Mouse (Mus musculus) neural tube, embryonic 11.5 days (tissue): ENCODE results near the gene Mgst3. TPM values are rescaled to one million over a fixed set of nuclear protein-coding genes. Genes with fewer than 3 reads are reported as not detected.
"Not testable (repeated sequence)": the region's sequence is repeated elsewhere in the genome, so short reads cannot be mapped to it uniquely, and the experiment has no call there.

Source experiments
- ATAC-seq: fragments of 200-750 bp; cut with Nextera tagmentation; 2 replicates; pipeline ENCODE4 v1.8.0; 2017; ENCODE audit warnings: moderate number of reproducible peaks, mild to moderate bottlenecking, moderate TSS enrichment, moderate library complexity; ENCODE audit not compliant: insufficient read depth, low FRiP score, low TSS enrichment
- DNase-seq: peaks from one replicate; pipeline ENCODE4 v3.0.0-alpha.2; 2015; ENCODE audit warnings: low spot score
- H3K27ac ChIP-seq: fragments of 300-500 bp; sonication (generic); 2 replicates; pipeline ENCODE4 v1.5.1; 2014; ENCODE audit warnings: low read depth, mild to moderate bottlenecking, low read length
- H3K27me3 ChIP-seq: fragments of 300-500 bp; sonication (generic); 2 replicates; pipeline ENCODE4 v1.6.1; 2014; ENCODE audit warnings: mild to moderate bottlenecking, low read length, mixed read lengths; ENCODE audit not compliant: control insufficient read depth, insufficient read depth
- H3K36me3 ChIP-seq: fragments of 300-500 bp; sonication (generic); 2 replicates; pipeline ENCODE4 v1.6.1; 2014; ENCODE audit warnings: mild to moderate bottlenecking, low read length, moderate library complexity, mixed read lengths; ENCODE audit not compliant: control insufficient read depth, insufficient read depth
- H3K4me1 ChIP-seq: fragments of 300-500 bp; sonication (generic); 2 replicates; pipeline ENCODE4 v1.6.1; 2014; ENCODE audit warnings: low read length, mixed read lengths; ENCODE audit not compliant: control insufficient read depth, insufficient read depth
- H3K4me2 ChIP-seq: fragments of 300-500 bp; sonication (generic); 2 replicates; pipeline ENCODE4 v1.6.1; 2014; ENCODE audit warnings: low read depth, mild to moderate bottlenecking, moderate library complexity
- H3K4me3 ChIP-seq: fragments of 300-500 bp; sonication (generic); 2 replicates; pipeline ENCODE4 v1.5.1; 2014; ENCODE audit warnings: low read depth, low read length
- H3K9ac ChIP-seq: fragments of 300-500 bp; sonication (generic); 2 replicates; pipeline ENCODE4 v1.6.1; 2014; ENCODE audit warnings: mild to moderate bottlenecking, low read length
- H3K9me3 ChIP-seq: fragments of 300-500 bp; sonication (generic); 2 replicates; pipeline ENCODE4 v1.6.1; 2016; ENCODE audit warnings: low read length; ENCODE audit not compliant: control insufficient read depth
- WGBS: fragments of 180-500 bp; shearing (Covaris S2); extraction: QIAGEN DNeasy Blood & Tissue Kit; methylation state at CpG from one replicate; pipeline ENCODE4 v1.1.7; 2014; 5-methylcytosine and 5-hydroxymethylcytosine counted together
- polyA plus RNA-seq: library from polyadenylated mRNA; unstranded; fragments of >200 nt; fragmentation: Nextera tagmentation; extraction: Ambion mirVana; gene quantifications from 2 replicates; pipeline ENCODE4 v1.2.1, GENCODE M21; 2014

Gene Mgst3
- polyA plus RNA-seq, 1 experiment from 2014 or later: 78.0 TPM

DNA sequence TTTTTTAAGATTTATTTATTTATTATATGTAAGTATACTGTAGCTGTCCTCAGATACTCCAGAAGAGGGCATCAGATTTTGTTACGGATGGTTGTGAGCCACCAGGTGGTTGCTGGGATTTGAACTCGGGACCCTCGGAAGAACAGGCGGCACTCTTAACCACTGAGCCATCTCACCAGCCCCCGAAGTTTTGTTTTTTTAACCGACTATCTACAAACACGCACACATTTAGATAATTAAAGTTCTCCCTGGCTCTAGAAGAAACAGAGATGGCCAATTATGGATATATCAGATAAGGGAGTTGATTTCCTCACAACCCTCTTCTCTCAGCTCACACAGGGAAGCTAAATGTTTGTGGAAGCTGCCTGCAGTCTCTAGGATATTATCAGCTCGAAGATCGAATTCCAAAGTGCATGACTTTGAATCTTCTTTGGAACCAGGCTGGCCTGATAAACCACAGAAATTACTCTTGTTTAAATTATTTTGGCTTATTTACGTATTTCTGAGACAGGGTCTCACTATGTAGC is 47.6 kb downstream of the Mgst3 start:
- H3K27ac ChIP-seq, H3K4me1 ChIP-seq, H3K36me3 ChIP-seq, DNase-seq, H3K4me2 ChIP-seq, ATAC-seq, H3K9me3 ChIP-seq, H3K9ac ChIP-seq, H3K4me3 ChIP-seq, H3K27me3 ChIP-seq: not testable (repeated sequence)
- WGBS: 93% methylated on average over 10 of the region's 10 CpGs

DNA sequence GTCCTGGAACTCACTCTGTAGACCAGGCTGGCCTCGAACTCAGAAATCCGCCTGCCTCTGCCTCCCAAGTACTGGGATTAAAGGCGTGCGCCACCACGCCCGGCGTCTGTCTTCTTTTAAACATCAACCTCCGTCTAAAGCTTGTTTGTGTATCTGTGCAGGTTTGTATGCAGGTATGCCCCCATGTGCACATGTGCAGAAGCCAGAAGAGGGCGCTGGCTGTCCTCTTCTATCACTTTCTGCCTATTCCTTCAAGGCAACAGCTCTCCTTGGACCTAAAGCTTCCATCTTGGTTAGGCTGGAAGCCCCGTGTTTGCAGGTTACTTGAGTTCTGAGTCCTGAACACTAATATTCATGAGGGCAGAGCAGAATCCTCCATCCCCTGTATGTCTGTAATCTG is 50.8 kb downstream of the Mgst3 start:
- Histone ChIP-seq H3K36me3 (no peaks in the 10 kb centered on the region), H3K27me3 (0 out of 2 replicates have a peak, but pooled peaks cover 4% of the 10 kb centered on the region), H3K4me3 (no peak overlapping the region), H3K27ac (no peak overlapping the region), H3K9ac (no peak overlapping the region), H3K4me1 (no peaks in the 10 kb centered on the region), H3K4me2 (no peak overlapping the region), H3K9me3 (no peaks in the 10 kb centered on the region)
- WGBS: 91% methylated on average over 10 of the region's 10 CpGs
- ATAC-seq: no peak
- no peak for DNase-seq

DNA sequence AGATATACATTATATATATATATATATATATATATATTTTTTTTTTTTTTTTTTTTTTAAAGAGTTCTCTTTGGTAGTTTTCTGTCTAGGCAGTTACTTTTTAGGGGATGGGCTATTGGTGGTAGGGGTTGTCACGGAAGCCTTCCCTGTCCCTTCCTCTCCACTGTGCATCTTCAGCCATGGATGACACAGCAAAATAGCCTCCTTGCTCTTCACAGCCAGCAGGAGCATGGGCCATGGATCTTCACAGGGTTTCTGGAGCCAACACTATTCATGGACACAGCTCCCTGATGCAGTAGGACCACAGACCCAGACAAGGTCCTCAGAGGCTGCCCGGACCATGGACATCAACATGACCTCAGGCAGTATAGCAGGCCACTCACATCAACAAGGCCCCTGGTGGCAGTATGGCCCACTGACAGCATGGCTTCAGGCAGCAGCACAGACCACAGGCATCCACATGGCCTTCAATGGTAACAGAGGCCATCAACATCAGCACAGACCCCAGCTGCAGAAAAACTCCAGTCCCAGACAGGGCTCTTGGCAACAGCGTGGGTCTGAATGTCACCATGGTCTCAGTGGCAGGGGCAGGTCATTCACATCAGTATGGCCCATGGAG is 52.6 kb downstream of the Mgst3 start:
- Histone ChIP-seq H3K27me3 (0 out of 2 replicates have a peak, but pooled peaks cover 4% of the 10 kb centered on the region), H3K4me2 (no peak overlapping the region), H3K4me1 (no peaks in the 10 kb centered on the region), H3K4me3 (no peak overlapping the region), H3K27ac (no peak overlapping the region), H3K36me3 (no peaks in the 10 kb centered on the region), H3K9ac (no peak overlapping the region), H3K9me3 (no peaks in the 10 kb centered on the region)
- DNase-seq: no peak
- 86% methylated on average over 3 of the region's 3 CpGs for WGBS
- ATAC-seq: no peak

DNA sequence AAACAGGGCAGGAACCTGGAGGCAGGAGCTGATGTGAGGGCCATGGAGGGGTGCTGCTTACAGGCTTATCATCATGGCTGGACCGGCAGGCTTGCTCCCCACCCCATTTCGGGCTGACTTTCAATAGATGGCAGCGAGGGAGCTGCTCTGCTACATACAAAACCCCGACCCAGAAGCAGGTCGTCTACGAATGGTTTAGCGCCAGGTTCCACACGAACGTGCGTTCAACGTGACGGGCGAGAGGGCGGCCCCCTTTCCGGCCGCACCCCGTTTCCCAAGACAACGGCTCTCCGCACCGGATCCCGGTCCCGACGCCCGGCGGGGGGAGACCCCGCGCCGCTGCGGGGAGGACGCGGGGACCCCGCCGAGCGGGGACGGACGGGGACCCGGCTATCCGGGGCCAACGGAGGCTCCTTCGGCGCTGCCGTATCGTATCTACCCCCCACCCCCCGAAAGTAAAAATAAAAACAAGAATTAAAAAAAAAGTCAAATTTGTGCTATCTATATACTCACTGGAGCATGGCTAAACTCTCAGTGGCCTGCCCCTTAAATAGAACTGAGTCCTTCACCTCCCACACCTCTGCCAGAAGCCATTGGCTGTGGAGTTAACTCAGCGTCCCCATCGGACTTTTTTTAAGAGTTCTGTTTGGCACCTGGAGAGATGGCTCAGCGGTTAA is 53.4 kb downstream of the Mgst3 start:
- peak overlapping the region; percentile 39 for H3K4me3 ChIP-seq
- peak overlapping the region; percentile 41 for H3K9ac ChIP-seq
- DNase-seq (peak; percentile 24), ATAC-seq (0 out of 2 replicates have a peak, but pooled peaks have one; percentile 42)
- H3K27ac ChIP-seq: no peak overlapping the region
- 0 out of 2 replicates have a peak, but pooled peaks cover 4% of the 10 kb centered on the region for H3K27me3 ChIP-seq
- H3K4me1 ChIP-seq: no peaks in the 10 kb centered on the region
- 2% methylated on average over 44 of the region's 47 CpGs for WGBS
- no peaks in the 10 kb centered on the region for H3K36me3 ChIP-seq
- no peaks in the 10 kb centered on the region for H3K9me3 ChIP-seq
- H3K4me2 ChIP-seq: peak overlapping the region; percentile 70

DNA sequence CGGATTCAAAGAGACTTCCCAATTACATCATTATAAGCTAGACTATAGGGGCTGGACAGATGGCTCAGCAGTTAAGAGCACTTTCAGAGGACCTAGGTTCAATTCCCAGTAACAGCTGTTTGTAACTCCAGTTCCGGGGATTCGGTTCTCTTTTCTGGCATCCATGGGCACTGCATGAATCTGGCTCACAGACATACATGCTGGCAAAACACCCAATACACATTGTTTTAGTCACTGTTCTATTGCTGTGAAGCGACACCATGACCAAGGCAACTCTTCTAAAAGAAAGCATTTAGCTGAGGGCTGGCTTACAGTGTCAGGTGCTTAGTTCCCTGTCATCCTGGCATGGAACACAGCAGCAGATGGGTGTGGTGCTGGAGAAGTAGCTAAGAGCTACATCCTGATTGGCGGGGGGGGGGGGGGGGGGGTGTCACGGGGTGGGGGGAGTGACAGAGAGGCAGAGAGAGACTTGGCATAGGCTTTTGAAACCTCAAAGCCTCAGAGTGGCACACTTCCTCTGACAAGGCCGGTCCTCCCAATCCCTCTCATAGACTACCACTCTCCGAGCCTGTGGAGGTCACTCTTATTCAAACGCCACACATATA is 54.4 kb downstream of the Mgst3 start:
- WGBS: 79% methylated on average over 8 of the region's 9 CpGs
- no peak for DNase-seq
- 0 out of 2 replicates have a peak, but pooled peaks cover 4% of the 10 kb centered on the region for H3K27me3 ChIP-seq

DNA sequence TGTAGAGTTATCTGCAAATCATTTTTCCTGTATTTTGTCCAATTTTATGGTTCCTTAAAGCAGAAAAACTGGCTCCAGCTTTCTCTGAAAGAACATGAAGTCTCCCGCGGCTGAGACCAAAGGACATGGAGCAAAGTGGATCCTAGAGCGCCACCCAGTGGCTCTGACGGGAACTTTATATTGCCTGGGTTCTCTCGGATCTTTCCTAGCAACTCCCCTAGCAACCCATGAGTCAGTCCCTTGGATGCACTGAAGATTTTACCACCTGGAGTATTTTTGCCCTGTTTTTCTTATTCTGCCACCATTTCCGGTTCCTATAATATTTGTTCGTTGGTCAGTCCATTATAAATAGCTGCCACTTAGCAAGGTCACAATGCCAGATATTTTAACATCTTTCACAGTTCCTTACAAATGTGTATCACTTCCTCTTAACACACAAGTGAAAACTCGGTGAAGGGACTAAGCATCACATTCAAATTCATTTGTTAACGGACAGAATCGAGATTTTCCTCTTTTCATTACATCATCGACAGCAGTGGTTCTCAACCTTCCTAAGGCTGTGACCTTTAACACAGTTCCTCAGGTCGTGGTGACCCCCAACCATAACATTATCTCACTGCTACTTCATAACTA is 56.1 kb downstream of the Mgst3 start:
- Histone ChIP-seq H3K27me3 (0 out of 2 replicates have a peak, but pooled peaks cover 4% of the 10 kb centered on the region), H3K27ac (no peak overlapping the region), H3K4me1 (no peaks in the 10 kb centered on the region), H3K4me3 (no peak overlapping the region), H3K4me2 (no peak overlapping the region), H3K9ac (no peak overlapping the region), H3K9me3 (no peaks in the 10 kb centered on the region), H3K36me3 (no peaks in the 10 kb centered on the region)
- WGBS: 21% methylated on average over 12 of the region's 12 CpGs
- peak; percentile 90 for DNase-seq
- peak; percentile 56; the same call in 1 of the 2 replicates for ATAC-seq

More for the DNA sequence above, 54.4 kb downstream of the Mgst3 start:
- Histone ChIP-seq H3K4me2 (no peak overlapping the region), H3K4me1 (no peaks in the 10 kb centered on the region), H3K9ac (no peak overlapping the region), H3K4me3 (no peak overlapping the region), H3K27ac (no peak overlapping the region), H3K9me3 (no peaks in the 10 kb centered on the region), H3K36me3 (no peaks in the 10 kb centered on the region)
- ATAC-seq: no peak

DNA sequence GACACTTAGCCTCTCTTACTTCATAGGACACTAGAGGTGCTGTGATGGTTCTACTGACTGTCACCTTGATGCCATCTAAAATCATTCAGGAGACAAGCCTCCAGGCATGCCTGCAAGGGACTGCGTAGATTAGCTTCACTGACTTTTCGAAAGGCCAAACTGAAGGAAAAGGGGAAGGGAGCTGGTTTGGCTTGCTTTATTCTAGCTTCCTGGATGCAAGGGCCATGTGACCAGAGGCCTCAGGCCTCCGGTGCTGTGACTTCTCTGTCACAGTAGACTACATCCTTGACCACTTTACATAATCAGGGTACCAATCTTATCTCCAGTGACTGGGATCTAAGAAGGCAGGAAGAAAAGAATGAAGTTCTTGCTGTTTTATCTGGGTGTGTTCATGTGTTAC is 57.2 kb downstream of the Mgst3 start:
- Histone ChIP-seq H3K27me3 (0 out of 2 replicates have a peak, but pooled peaks cover 4% of the 10 kb centered on the region), H3K9me3 (no peaks in the 10 kb centered on the region), H3K27ac (no peak overlapping the region), H3K4me1 (no peaks in the 10 kb centered on the region), H3K9ac (no peak overlapping the region), H3K4me3 (no peak overlapping the region), H3K4me2 (no peak overlapping the region), H3K36me3 (no peaks in the 10 kb centered on the region; the same call in 1 of the 2 replicates)
- DNase-seq (no peak), ATAC-seq (no peak)
- WGBS: 95% methylated on average over 3 of the region's 3 CpGs

DNA sequence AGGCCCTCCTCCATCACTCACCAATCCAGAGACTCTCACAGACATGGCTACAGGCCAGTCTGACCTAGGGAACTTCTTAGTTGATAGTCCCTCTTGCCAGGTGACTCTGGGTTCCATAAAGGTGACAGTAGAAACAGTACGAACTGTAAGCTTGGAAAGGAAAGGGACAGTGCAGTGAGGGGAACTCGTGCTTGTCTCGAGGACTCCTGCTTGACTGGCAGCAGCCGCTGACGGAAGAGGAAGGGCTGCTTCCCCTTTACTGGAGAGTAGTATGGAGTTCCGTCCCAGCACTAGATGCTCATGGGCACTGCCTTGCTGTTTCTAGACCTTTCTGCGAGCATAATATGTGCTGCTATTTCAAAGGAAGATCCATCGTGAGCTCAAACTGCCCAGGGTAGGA is 62.5 kb downstream of the Mgst3 start:
- H3K4me1 ChIP-seq: no peaks in the 10 kb centered on the region
- H3K4me2 ChIP-seq: no peak overlapping the region
- DNase-seq: no peak
- no peaks in the 10 kb centered on the region for H3K27me3 ChIP-seq
- 89% methylated on average over 8 of the region's 8 CpGs for WGBS
- H3K36me3 ChIP-seq: peaks cover under 1% of the 10 kb centered on the region; the same call in 1 of the 2 replicates
- no peaks in the 10 kb centered on the region for H3K9me3 ChIP-seq
- no peak for ATAC-seq
- H3K4me3 ChIP-seq: no peak overlapping the region
- H3K9ac ChIP-seq: no peak overlapping the region
- H3K27ac ChIP-seq: no peak overlapping the region
